Mouse (Mus musculus) erythroblast, embryonic 14.5 days (primary cell): ENCODE results near the gene Ephb1. TPM values are rescaled to one million over a fixed set of nuclear protein-coding genes. Genes with fewer than 3 reads are reported as not detected.

ENCODE experiments used
- H3K27me3 ChIP-seq: 2 replicates; pipeline ENCODE4 v1.6.1; 2012; ENCODE audit warnings: inconsistent platforms; ENCODE audit not compliant: control insufficient read depth
- H3K36me3 ChIP-seq: 2 replicates; pipeline ENCODE4 v1.6.1; 2012; ENCODE audit warnings: mild to moderate bottlenecking, inconsistent platforms; ENCODE audit not compliant: control insufficient read depth
- H3K4me1 ChIP-seq: 2 replicates; pipeline ENCODE4 v1.6.1; 2012; ENCODE audit warnings: inconsistent platforms; ENCODE audit not compliant: control insufficient read depth
- H3K4me3 ChIP-seq: replicated peaks from 2 replicates; pipeline ENCODE3; 2012; ENCODE audit warnings: moderate library complexity, mild to moderate bottlenecking, inconsistent platforms
- H3K9me3 ChIP-seq: 2 replicates; pipeline ENCODE4 v1.6.1; 2012; ENCODE audit warnings: low read length, inconsistent platforms, mixed read lengths; ENCODE audit not compliant: control insufficient read depth
- GATA1 ChIP-seq: IDR thresholded peaks from 2 replicates; pipeline ENCODE4 v1.6.1; 2012; ENCODE audit warnings: low read length, inconsistent platforms, mixed read lengths
- TAL1 ChIP-seq: IDR thresholded peaks from 3 replicates; pipeline ENCODE4 v1.6.1; 2012; ENCODE audit warnings: low read length, inconsistent platforms, mixed read lengths
- polyA plus RNA-seq: library from polyadenylated mRNA; stranded (reverse); fragments of >175 nt; gene quantifications from 2 replicates; pipeline ENCODE4 v1.2.3, GENCODE M21; 2012

Gene Ephb1
- polyA plus RNA-seq, 1 experiment = not detected

- H3K4me3 ChIP-seq = no peak overlapping the region
- H3K27me3 ChIP-seq = no peaks in the 10 kb centered on the region
- peaks cover 2% of the 10 kb centered on the region; the same call in 1 of the 2 replicates for H3K9me3 ChIP-seq
- no peak for TF ChIP-seq TAL1
- TF ChIP-seq GATA1 = no peak
- H3K4me1 ChIP-seq = no peaks in the 10 kb centered on the region
- H3K36me3 ChIP-seq = no peaks in the 10 kb centered on the region
Observed at GRCm38 (mm10) chr9:101907747-101908255, 446.7 kb downstream of the Ephb1 start.

GRCm38 (mm10) chr9:101903406-101903805, 451.1 kb downstream of the Ephb1 start:
- TF ChIP-seq GATA1 (no peak), TAL1 (no peak)
- Histone ChIP-seq H3K9me3 (no peaks in the 10 kb centered on the region), H3K27me3 (no peaks in the 10 kb centered on the region), H3K4me1 (no peaks in the 10 kb centered on the region), H3K4me3 (no peak overlapping the region), H3K36me3 (no peaks in the 10 kb centered on the region)

- Histone ChIP-seq H3K4me3 (no peak overlapping the region), H3K27me3 (no peaks in the 10 kb centered on the region), H3K36me3 (no peaks in the 10 kb centered on the region), H3K9me3 (no peaks in the 10 kb centered on the region), H3K4me1 (no peaks in the 10 kb centered on the region)
- no peak for TF ChIP-seq GATA1
- no peak for TF ChIP-seq TAL1
Observed at GRCm38 (mm10) chr9:101897851-101898250, 456.6 kb downstream of the Ephb1 start.

GRCm38 (mm10) chr9:101883295-101883694, 471.2 kb downstream of the Ephb1 start:
- Histone ChIP-seq H3K4me1 (no peaks in the 10 kb centered on the region), H3K27me3 (no peaks in the 10 kb centered on the region), H3K9me3 (no peaks in the 10 kb centered on the region), H3K4me3 (no peak overlapping the region), H3K36me3 (no peaks in the 10 kb centered on the region)
- TF ChIP-seq TAL1 (no peak), GATA1 (no peak)

- Histone ChIP-seq H3K4me3 (no peak overlapping the region), H3K9me3 (no peaks in the 10 kb centered on the region), H3K36me3 (no peaks in the 10 kb centered on the region), H3K4me1 (no peaks in the 10 kb centered on the region), H3K27me3 (no peaks in the 10 kb centered on the region)
- TF ChIP-seq TAL1 (no peak), GATA1 (no peak)
Observed at GRCm38 (mm10) chr9:101877109-101877987, 477.1 kb downstream of the Ephb1 start.

GRCm38 (mm10) chr9:101875306-101875705, 479.2 kb downstream of the Ephb1 start:
- no peak overlapping the region for H3K4me3 ChIP-seq
- H3K4me1 ChIP-seq = no peaks in the 10 kb centered on the region

More at GRCm38 (mm10) chr9:101875306-101875705, 479.2 kb downstream of the Ephb1 start:
- Histone ChIP-seq H3K9me3 (no peaks in the 10 kb centered on the region), H3K27me3 (no peaks in the 10 kb centered on the region), H3K36me3 (no peaks in the 10 kb centered on the region)
- TF ChIP-seq TAL1 (no peak), GATA1 (no peak)

Other genes with a start within 250 kb of the Ephb1 start
- not detected in 2 replicates for gene Ky, start 151.1 kb upstream of the Ephb1 start, polyA plus RNA-seq